Mouse (Mus musculus): ENCODE measurements around the gene Efemp2. TPM values are rescaled to one million over a fixed set of nuclear protein-coding genes. Genes with fewer than 3 reads are reported as not detected.

Gene Efemp2
- polyA plus RNA-seq, 1 experiment from 2014 or later = 21.4 TPM

- Histone ChIP-seq H3K4me3 (replicated peaks) (peak overlapping the region; percentile 72; the same call in 1 of the 2 replicates), H3K27ac (no peak overlapping the region), H3K27me3 (peaks cover 8% of the 10 kb centered on the region), H3K36me3 (0 out of 2 replicates have a peak, but pooled peaks cover 2% of the 10 kb centered on the region), H3K4me1 (replicated peaks) (peaks cover 52% of the 10 kb centered on the region), H3K4me2 (peak overlapping the region; percentile 99), H3K9me3 (replicated peaks) (no peaks in the 10 kb centered on the region), H3K9ac (peak overlapping the region; percentile 79)
- no peak for ATAC-seq (ENCODE audit: low read depth)
- DNase-seq = no peak
- 59% methylated on average over 8 of the region's 8 CpGs for WGBS (ENCODE audit: insufficient replicate concordance)
Measured at GRCm38 (mm10) chr19:5455568-5455967, 18.2 kb upstream of the Efemp2 start.

GRCm38 (mm10) chr19:5456241-5456921 is 17.4 kb upstream of the Efemp2 start:
- no peak for DNase-seq
- Histone ChIP-seq H3K36me3 (0 out of 2 replicates have a peak, but pooled peaks cover 2% of the 10 kb centered on the region), H3K27ac (peak overlapping the region; percentile 77), H3K27me3 (0 out of 2 replicates have a peak, but pooled peaks cover 6% of the 10 kb centered on the region), H3K4me2 (peak overlapping the region; percentile 99), H3K9me3 (replicated peaks) (no peaks in the 10 kb centered on the region), H3K4me3 (replicated peaks) (peak overlapping the region; percentile 72), H3K4me1 (replicated peaks) (peaks cover 59% of the 10 kb centered on the region), H3K9ac (peak overlapping the region; percentile 79)
- no peak for ATAC-seq (ENCODE audit: low read depth)
- WGBS (ENCODE audit: insufficient replicate concordance) = 3% methylated on average over 26 of the region's 26 CpGs

GRCm38 (mm10) chr19:5456922-5457745 is 16.6 kb upstream of the Efemp2 start:
- H3K9ac ChIP-seq = peak overlapping the region; percentile 79
- H3K4me1 ChIP-seq (replicated peaks) = peaks cover 63% of the 10 kb centered on the region
- H3K9me3 ChIP-seq (replicated peaks) = no peaks in the 10 kb centered on the region
- DNase-seq = peak; percentile 88
- H3K27me3 ChIP-seq = 0 out of 2 replicates have a peak, but pooled peaks cover 6% of the 10 kb centered on the region
- H3K36me3 ChIP-seq = 0 out of 2 replicates have a peak, but pooled peaks cover 2% of the 10 kb centered on the region
- under 1% methylated on average over 70 of the region's 70 CpGs for WGBS (ENCODE audit: insufficient replicate concordance)
- H3K27ac ChIP-seq = peak overlapping the region; percentile 77
- peak overlapping the region; percentile 99 for H3K4me2 ChIP-seq
- peak overlapping the region; percentile 72 for H3K4me3 ChIP-seq (replicated peaks)
- ATAC-seq (ENCODE audit: low read depth) = peak; percentile 88

- Histone ChIP-seq H3K9me3 (replicated peaks) (no peaks in the 10 kb centered on the region), H3K36me3 (peaks cover 9% of the 10 kb centered on the region; the same call in 1 of the 2 replicates), H3K27me3 (0 out of 2 replicates have a peak, but pooled peaks cover 6% of the 10 kb centered on the region), H3K27ac (peak within 1 kb of the TSS; percentile 77), H3K4me1 (replicated peaks) (peaks cover 63% of the 10 kb centered on the region), H3K9ac (peak within 1 kb of the TSS; percentile 79), H3K4me3 (replicated peaks) (peak within 1 kb of the TSS; percentile 72), H3K4me2 (peak within 1 kb of the TSS; percentile 99)
- DNase-seq (no peak), ATAC-seq (ENCODE audit: low read depth) (peak; percentile 4)
- 15% methylated on average over 14 of the region's 14 CpGs for WGBS (ENCODE audit: insufficient replicate concordance)
Measured at GRCm38 (mm10) chr19:5457746-5458442, 15.9 kb upstream of the Efemp2 start, which contains the start of gene Ccdc85b. Ccdc85b (minus strand) TSS chr19:5457894.

- no peak overlapping the region for H3K27ac ChIP-seq
- 0 out of 2 replicates have a peak, but pooled peaks cover 6% of the 10 kb centered on the region for H3K27me3 ChIP-seq
- no peaks in the 10 kb centered on the region for H3K9me3 ChIP-seq (replicated peaks)
- peak overlapping the region; percentile 6; the same call in 1 of the 2 replicates for H3K4me2 ChIP-seq
- H3K36me3 ChIP-seq = peaks cover 17% of the 10 kb centered on the region
- ATAC-seq (ENCODE audit: low read depth) (no peak), DNase-seq (no peak)
- 59% methylated on average over 7 of the region's 7 CpGs for WGBS (ENCODE audit: insufficient replicate concordance)
- no peak overlapping the region for H3K4me3 ChIP-seq (replicated peaks)
- peaks cover 63% of the 10 kb centered on the region for H3K4me1 ChIP-seq (replicated peaks)
- H3K9ac ChIP-seq = no peak overlapping the region
Measured at GRCm38 (mm10) chr19:5459019-5459418, 14.7 kb upstream of the Efemp2 start.

- H3K4me1 ChIP-seq (replicated peaks) = peaks cover 62% of the 10 kb centered on the region
Measured at GRCm38 (mm10) chr19:5459896-5460295, 13.9 kb upstream of the Efemp2 start.

GRCm38 (mm10) chr19:5460465-5460911 is 13.3 kb upstream of the Efemp2 start, which contains the start of gene Fibp:
Fibp (plus strand) TSS chr19:5460615.
- Histone ChIP-seq H3K4me1 (replicated peaks) (peaks cover 56% of the 10 kb centered on the region), H3K36me3 (peaks cover 31% of the 10 kb centered on the region), H3K9ac (peak within 1 kb of the TSS; percentile 82), H3K27me3 (0 out of 2 replicates have a peak, but pooled peaks cover 6% of the 10 kb centered on the region), H3K4me2 (peak within 1 kb of the TSS; percentile 88), H3K4me3 (replicated peaks) (peak within 1 kb of the TSS; percentile 75), H3K9me3 (replicated peaks) (no peaks in the 10 kb centered on the region), H3K27ac (peak within 1 kb of the TSS; percentile 56; the same call in 1 of the 2 replicates)
- DNase-seq = peak; percentile 80
- under 1% methylated on average over 32 of the region's 32 CpGs for WGBS (ENCODE audit: insufficient replicate concordance)
- ATAC-seq (ENCODE audit: low read depth) = peak; percentile 72

More at GRCm38 (mm10) chr19:5459896-5460295, 13.9 kb upstream of the Efemp2 start:
- Histone ChIP-seq H3K9me3 (replicated peaks) (no peaks in the 10 kb centered on the region), H3K4me3 (replicated peaks) (peak overlapping the region; percentile 75), H3K27me3 (0 out of 2 replicates have a peak, but pooled peaks cover 6% of the 10 kb centered on the region), H3K27ac (no peak overlapping the region; the same call in 1 of the 2 replicates), H3K36me3 (peaks cover 26% of the 10 kb centered on the region), H3K4me2 (peak overlapping the region; percentile 88), H3K9ac (peak overlapping the region; percentile 82)
- DNase-seq (no peak), ATAC-seq (ENCODE audit: low read depth) (no peak)
- WGBS (ENCODE audit: insufficient replicate concordance) = 30% methylated on average over 3 of the region's 3 CpGs

- no peak for ATAC-seq (ENCODE audit: low read depth)
- Histone ChIP-seq H3K4me1 (replicated peaks) (peaks cover 47% of the 10 kb centered on the region), H3K9me3 (replicated peaks) (no peaks in the 10 kb centered on the region), H3K4me2 (peak overlapping the region; percentile 88), H3K4me3 (replicated peaks) (peak overlapping the region; percentile 75), H3K27me3 (0 out of 2 replicates have a peak, but pooled peaks cover 2% of the 10 kb centered on the region), H3K9ac (peak overlapping the region; percentile 82), H3K27ac (no peak overlapping the region), H3K36me3 (peaks cover 41% of the 10 kb centered on the region)
- no peak for DNase-seq
- 79% methylated on average over 6 of the region's 6 CpGs for WGBS (ENCODE audit: insufficient replicate concordance)
Measured at GRCm38 (mm10) chr19:5461411-5461810, 12.3 kb upstream of the Efemp2 start.

GRCm38 (mm10) chr19:5463212-5463611 is 10.5 kb upstream of the Efemp2 start:
- H3K36me3 ChIP-seq = peaks cover 53% of the 10 kb centered on the region
- no peaks in the 10 kb centered on the region for H3K9me3 ChIP-seq (replicated peaks)
- ATAC-seq (ENCODE audit: low read depth) = no peak
- no peak overlapping the region for H3K9ac ChIP-seq
- 82% methylated on average over 9 of the region's 9 CpGs for WGBS (ENCODE audit: insufficient replicate concordance)
- no peak for DNase-seq
- no peak overlapping the region for H3K4me3 ChIP-seq (replicated peaks)
- H3K27me3 ChIP-seq = no peaks in the 10 kb centered on the region
- H3K27ac ChIP-seq = no peak overlapping the region
- H3K4me2 ChIP-seq = no peak overlapping the region
- peaks cover 33% of the 10 kb centered on the region for H3K4me1 ChIP-seq (replicated peaks)

- Histone ChIP-seq H3K4me2 (no peak overlapping the region), H3K4me1 (replicated peaks) (peaks cover 34% of the 10 kb centered on the region), H3K36me3 (peaks cover 53% of the 10 kb centered on the region), H3K4me3 (replicated peaks) (no peak overlapping the region), H3K9ac (no peak overlapping the region), H3K9me3 (replicated peaks) (no peaks in the 10 kb centered on the region), H3K27me3 (no peaks in the 10 kb centered on the region), H3K27ac (no peak overlapping the region)
- 63% methylated on average over 15 of the region's 15 CpGs for WGBS (ENCODE audit: insufficient replicate concordance)
- no peak for ATAC-seq (ENCODE audit: low read depth)
- no peak for DNase-seq
Measured at GRCm38 (mm10) chr19:5463791-5464562, 9.8 kb upstream of the Efemp2 start.

Data from liver, embryonic 13.5 days (tissue).